Mouse (Mus musculus) intestine, embryonic 16.5 days (tissue): ENCODE measurements around the gene Plb1. TPM values are rescaled to one million over a fixed set of nuclear protein-coding genes. Genes with fewer than 3 reads are reported as not detected.

Experiments used
- ATAC-seq: fragments of 200-750 bp; cut with Nextera tagmentation; 2 replicates; pipeline ENCODE4 v1.8.0; 2017; ENCODE audit warnings: moderate TSS enrichment, moderate library complexity
- H3K27ac ChIP-seq: fragments of 300-500 bp; sonication (generic); 2 replicates; pipeline ENCODE4 v1.5.1; 2014; ENCODE audit warnings: mild to moderate bottlenecking, low read length
- H3K27me3 ChIP-seq: fragments of 300-500 bp; sonication (generic); replicated peaks from 2 replicates; pipeline ENCODE4 v1.6.1; 2014; ENCODE audit warnings: low read length, control low read depth, mixed read lengths; ENCODE audit not compliant: control insufficient read depth, insufficient read depth
- H3K36me3 ChIP-seq: fragments of 300-500 bp; sonication (generic); 2 replicates; pipeline ENCODE4 v1.6.1; 2014; ENCODE audit warnings: low read length, control low read depth; ENCODE audit not compliant: control insufficient read depth, insufficient read depth
- H3K4me1 ChIP-seq: fragments of 300-500 bp; sonication (generic); 2 replicates; pipeline ENCODE4 v1.6.1; 2014; ENCODE audit warnings: low read length, control low read depth, mixed read lengths; ENCODE audit not compliant: control insufficient read depth, insufficient read depth
- H3K4me2 ChIP-seq: fragments of 300-500 bp; sonication (generic); 2 replicates; pipeline ENCODE4 v1.6.1; 2014; ENCODE audit warnings: low read depth, low read length, control low read depth
- H3K4me3 ChIP-seq: fragments of 300-500 bp; sonication (generic); 2 replicates; pipeline ENCODE4 v1.5.1; 2014; ENCODE audit warnings: mild to moderate bottlenecking, low read length
- H3K9ac ChIP-seq: fragments of 300-500 bp; sonication (generic); 2 replicates; pipeline ENCODE4 v1.6.1; 2014; ENCODE audit warnings: low read depth, low read length
- H3K9me3 ChIP-seq: fragments of 300-500 bp; sonication (generic); 2 replicates; pipeline ENCODE4 v1.6.1; 2016; ENCODE audit warnings: low read length, control low read depth; ENCODE audit not compliant: control insufficient read depth
- WGBS: fragments of 180-500 bp; shearing (Covaris S2); extraction: QIAGEN DNeasy Blood & Tissue Kit; methylation state at CpG from one replicate; pipeline ENCODE4 v1.1.7; 2014; 5-methylcytosine and 5-hydroxymethylcytosine counted together
- polyA plus RNA-seq: library from polyadenylated mRNA; unstranded; fragments of >200 nt; fragmentation: Nextera tagmentation; extraction: Ambion mirVana; gene quantifications from 2 replicates; pipeline ENCODE4 v1.2.1, GENCODE M21; 2015

Gene Plb1
- polyA plus RNA-seq, 1 experiment from 2014 or later = 1.3 TPM

DNA sequence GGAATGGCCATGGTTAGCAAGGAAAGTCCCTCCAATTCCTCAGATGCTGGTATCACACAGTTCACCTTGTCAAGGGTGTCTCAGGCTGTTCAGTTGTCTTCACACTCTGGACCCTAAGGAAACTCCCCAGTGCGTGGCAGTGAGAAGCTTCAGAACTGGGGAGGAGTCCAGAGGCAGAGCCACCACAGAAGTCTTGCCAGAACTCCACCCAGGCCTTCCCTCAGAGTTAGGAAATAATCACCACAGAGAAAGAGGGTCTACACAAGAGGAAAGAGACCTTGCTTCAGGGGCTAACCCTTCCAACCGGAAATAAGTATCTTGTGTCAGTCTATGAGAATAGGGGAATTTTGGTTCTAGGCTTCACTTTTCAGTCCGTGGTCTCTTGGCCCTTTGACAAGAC, 120.3 kb downstream of the Plb1 start:
- Histone ChIP-seq H3K9me3 (no peaks in the 10 kb centered on the region), H3K4me3 (no peak overlapping the region), H3K36me3 (no peaks in the 10 kb centered on the region), H3K4me1 (peaks cover 15% of the 10 kb centered on the region; the same call in 1 of the 2 replicates), H3K9ac (no peak overlapping the region), H3K27ac (no peak overlapping the region), H3K4me2 (no peak overlapping the region), H3K27me3 (no peaks in the 10 kb centered on the region)
- ATAC-seq = no peak
- WGBS = 80% methylated on average over 3 of the region's 3 CpGs

DNA sequence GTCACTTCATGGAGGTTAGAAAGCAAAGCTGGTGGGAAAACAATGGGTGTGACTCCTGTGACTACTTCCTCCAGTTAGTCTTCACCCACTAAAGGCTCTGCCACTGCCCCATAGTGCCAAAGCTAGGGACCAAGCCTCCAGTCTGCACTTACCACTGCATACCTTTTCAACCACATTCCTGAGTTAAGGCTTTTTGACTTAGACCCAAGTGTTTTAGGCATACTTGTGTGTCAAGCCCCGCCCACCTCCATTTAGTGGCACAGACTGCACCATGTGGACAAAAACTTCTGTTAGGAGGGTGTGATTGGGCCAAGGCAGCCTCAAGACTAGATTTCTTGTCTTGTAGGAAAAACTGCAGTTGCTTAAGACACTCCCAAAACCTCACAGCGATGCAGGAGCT, 120.8 kb downstream of the Plb1 start:
- H3K27me3 ChIP-seq = no peaks in the 10 kb centered on the region
- 73% methylated on average over 2 of the region's 2 CpGs for whole genome bisulfite sequencing

DNA sequence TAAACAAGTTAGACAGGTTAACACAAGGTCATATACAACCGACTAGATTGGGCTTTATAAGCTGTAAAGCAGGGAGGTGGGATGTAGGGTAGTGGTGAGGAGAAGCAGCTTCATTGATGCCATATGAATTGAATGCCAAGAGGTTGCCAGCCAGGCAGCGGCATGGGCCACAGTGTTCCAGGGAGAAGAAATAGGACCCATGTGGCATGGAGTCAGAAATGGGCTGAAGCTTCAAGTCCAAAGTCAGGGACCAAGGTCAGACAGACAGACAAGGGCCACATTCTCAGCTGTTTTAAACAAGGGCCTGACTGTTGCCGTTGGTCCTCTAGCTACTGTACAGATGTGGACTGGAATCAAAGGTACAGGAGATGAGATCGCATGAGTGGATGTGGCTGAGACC, 128.0 kb downstream of the Plb1 start:
- Histone ChIP-seq H3K4me3 (no peak overlapping the region), H3K9me3 (no peaks in the 10 kb centered on the region), H3K4me1 (no peaks in the 10 kb centered on the region), H3K9ac (no peak overlapping the region), H3K4me2 (no peak overlapping the region), H3K27me3 (no peaks in the 10 kb centered on the region), H3K36me3 (no peaks in the 10 kb centered on the region), H3K27ac (no peak overlapping the region)
- 74% methylated on average over 4 of the region's 4 CpGs for WGBS
- ATAC-seq = no peak

More for the DNA sequence above, 120.8 kb downstream of the Plb1 start:
- no peak overlapping the region for H3K4me2 ChIP-seq
- no peak overlapping the region for H3K27ac ChIP-seq
- H3K9ac ChIP-seq = no peak overlapping the region
- no peak for ATAC-seq
- peaks cover 15% of the 10 kb centered on the region; the same call in 1 of the 2 replicates for H3K4me1 ChIP-seq
- H3K4me3 ChIP-seq = no peak overlapping the region
- no peaks in the 10 kb centered on the region for H3K36me3 ChIP-seq
- H3K9me3 ChIP-seq = no peaks in the 10 kb centered on the region

DNA sequence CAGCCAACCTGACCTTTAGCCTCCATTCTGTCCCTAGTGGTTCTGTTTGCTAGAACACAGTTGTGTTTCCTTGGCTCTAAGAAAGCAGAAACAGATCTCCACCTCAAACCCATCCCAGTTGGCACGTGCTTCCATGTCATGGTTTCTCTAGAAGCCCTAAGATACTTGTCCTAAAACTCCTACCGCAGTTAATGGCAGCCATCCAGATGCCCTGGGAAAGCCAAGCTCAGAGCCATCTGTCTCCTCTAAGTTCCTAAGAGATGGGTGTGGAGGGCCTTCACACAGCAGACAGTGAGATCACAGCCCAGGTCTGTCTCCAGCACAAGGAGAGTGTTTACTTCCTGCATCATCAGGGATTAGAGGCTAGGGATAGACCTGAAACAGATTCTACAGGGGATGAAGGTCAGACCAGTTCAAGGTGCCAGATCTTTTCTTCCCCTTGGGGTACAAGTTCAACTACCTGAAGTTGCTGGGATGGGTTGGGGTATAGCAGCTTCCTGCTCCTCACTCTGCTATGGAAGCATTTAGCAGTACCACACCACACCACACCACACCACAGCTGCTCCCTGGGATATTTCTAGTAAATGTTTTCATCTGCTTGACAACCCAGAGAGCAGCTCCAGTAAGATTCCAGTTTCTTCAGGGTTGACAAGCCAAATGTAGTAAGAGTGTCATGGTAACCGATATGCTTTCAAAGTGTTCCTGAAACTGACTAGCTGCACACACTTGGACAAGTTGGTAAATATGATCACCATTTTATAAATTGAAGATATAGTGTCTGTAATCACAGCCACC, 129.1 kb downstream of the Plb1 start:
- WGBS = 80% methylated on average over 3 of the region's 3 CpGs
- Histone ChIP-seq H3K4me3 (no peak overlapping the region), H3K4me1 (no peaks in the 10 kb centered on the region), H3K4me2 (no peak overlapping the region), H3K9ac (no peak overlapping the region), H3K9me3 (no peaks in the 10 kb centered on the region), H3K27me3 (no peaks in the 10 kb centered on the region), H3K36me3 (no peaks in the 10 kb centered on the region), H3K27ac (no peak overlapping the region)
- no peak for ATAC-seq

DNA sequence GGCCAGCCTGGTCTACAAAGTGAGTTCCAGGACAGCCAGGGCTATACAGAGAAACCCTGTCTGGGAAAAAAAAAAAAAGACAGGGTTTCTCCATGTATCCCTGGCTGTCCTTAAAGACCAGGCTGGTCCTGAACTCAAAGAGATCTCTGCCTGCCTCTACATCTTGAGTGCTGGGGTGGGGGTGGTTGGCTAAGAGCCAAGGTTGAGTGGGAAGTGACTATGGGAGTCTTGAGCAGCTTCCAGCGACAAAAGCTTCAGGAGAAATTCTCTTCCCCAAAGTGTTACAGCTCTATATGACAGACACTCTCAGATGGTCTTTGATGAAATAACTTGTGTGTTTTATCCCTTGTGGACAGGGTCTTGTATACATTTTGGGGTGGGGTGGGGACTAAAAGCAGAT, 136.9 kb downstream of the Plb1 start:
- Histone ChIP-seq H3K9me3 (no peaks in the 10 kb centered on the region), H3K27ac (no peak overlapping the region), H3K27me3 (no peaks in the 10 kb centered on the region), H3K36me3 (no peaks in the 10 kb centered on the region), H3K9ac (no peak overlapping the region), H3K4me2 (no peak overlapping the region), H3K4me3 (no peak overlapping the region), H3K4me1 (no peaks in the 10 kb centered on the region)
- no peak for ATAC-seq
- WGBS = 76% methylated on average over 1 of the region's 1 CpGs

DNA sequence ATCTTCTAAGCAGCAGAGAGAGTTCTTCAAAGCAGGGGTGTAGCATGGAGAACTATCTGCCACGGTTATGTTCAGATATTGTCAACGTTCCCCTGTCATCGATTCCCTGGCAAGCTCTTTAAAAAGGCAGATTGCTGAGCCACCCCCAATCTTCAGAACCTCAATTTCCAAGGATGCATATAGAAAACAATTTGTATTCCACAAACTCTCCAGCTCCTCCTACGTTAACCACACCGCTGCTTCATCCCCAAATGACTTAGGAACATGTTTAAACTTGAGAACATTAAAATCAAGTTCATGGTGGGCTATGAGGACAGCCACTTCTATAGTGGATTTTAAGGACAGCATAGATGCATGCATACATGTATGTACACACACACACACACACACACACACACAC, 138.7 kb downstream of the Plb1 start:
- no peak for ATAC-seq
- Histone ChIP-seq H3K9ac (no peak overlapping the region), H3K36me3 (no peaks in the 10 kb centered on the region), H3K9me3 (no peaks in the 10 kb centered on the region), H3K27me3 (no peaks in the 10 kb centered on the region), H3K4me3 (no peak overlapping the region), H3K27ac (no peak overlapping the region), H3K4me1 (no peaks in the 10 kb centered on the region), H3K4me2 (no peak overlapping the region)
- WGBS = 94% methylated on average over 5 of the region's 5 CpGs

DNA sequence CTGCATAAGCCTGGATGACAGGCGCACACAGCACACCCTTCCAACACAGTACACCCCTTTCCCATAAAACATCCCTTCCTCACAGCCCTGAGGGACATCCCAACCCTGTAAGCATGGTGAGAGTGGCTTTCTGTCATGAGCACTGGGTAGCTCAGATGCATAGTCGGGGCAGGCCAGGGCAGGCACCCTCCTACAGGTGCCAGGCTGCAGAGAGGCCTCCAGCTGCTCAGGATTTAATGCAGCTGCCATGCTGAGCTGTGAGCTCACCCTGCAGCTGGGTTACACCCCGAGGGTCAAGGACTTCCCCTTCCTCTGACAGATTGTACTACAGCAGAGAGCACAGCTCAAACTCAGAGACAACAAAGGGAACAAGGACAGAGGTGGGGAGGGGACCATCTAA, 146.0 kb downstream of the Plb1 start:
- no peak for ATAC-seq
- Histone ChIP-seq H3K9ac (no peak overlapping the region), H3K36me3 (no peaks in the 10 kb centered on the region), H3K27ac (no peak overlapping the region), H3K9me3 (no peaks in the 10 kb centered on the region), H3K4me2 (no peak overlapping the region), H3K4me3 (no peak overlapping the region), H3K4me1 (0 out of 2 replicates have a peak, but pooled peaks cover 4% of the 10 kb centered on the region), H3K27me3 (no peaks in the 10 kb centered on the region)
- WGBS = 41% methylated on average over 3 of the region's 3 CpGs

DNA sequence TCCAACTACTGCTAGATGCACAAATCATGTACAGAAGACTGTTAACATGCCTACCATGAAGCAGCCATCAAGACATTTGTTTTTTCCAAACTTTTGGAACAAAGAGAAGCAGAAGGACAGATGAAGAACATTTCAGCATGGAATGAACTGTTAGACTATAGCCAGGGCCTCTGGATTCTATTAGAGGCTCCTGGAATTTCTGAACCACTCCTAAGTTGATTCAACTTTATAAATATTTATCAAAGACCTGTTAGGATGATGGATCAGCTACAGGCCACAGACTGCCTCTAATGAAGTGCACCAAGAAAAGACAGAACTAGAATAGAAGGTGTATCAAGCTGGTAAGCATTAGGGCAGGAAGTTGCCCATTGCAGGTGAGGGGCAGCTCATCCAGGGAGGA, 156.1 kb downstream of the Plb1 start:
- H3K27me3 ChIP-seq = no peaks in the 10 kb centered on the region
- H3K9me3 ChIP-seq = no peaks in the 10 kb centered on the region
- no peak overlapping the region for H3K4me3 ChIP-seq
- H3K27ac ChIP-seq = no peak overlapping the region
- no peaks in the 10 kb centered on the region for H3K36me3 ChIP-seq
- ATAC-seq = peak; percentile 44; the same call in 1 of the 2 replicates
- no peak overlapping the region for H3K9ac ChIP-seq
- no peaks in the 10 kb centered on the region for H3K4me1 ChIP-seq
- H3K4me2 ChIP-seq = no peak overlapping the region

DNA sequence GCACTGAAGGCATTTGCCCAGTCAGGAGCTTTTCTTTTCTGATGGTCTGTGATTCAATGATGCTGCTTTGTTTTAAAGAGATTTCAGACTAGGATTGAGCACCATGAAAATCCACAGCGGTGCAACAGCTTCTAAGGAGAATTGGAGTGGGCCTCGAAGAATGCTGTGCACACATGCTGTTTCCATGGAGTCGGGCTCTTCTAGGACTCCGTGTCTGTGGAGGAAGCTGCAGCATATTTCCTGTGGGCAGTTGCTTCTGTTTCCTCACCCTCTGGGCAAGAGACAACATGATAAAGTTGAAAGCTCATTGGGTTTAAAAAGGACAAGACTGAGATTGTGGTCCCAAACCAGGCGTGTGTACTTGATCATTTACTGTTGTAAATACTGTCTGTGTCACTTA, 157.8 kb downstream of the Plb1 start:
- no peaks in the 10 kb centered on the region for H3K4me1 ChIP-seq
- no peak for ATAC-seq
- 72% methylated on average over 5 of the region's 5 CpGs for WGBS

DNA sequence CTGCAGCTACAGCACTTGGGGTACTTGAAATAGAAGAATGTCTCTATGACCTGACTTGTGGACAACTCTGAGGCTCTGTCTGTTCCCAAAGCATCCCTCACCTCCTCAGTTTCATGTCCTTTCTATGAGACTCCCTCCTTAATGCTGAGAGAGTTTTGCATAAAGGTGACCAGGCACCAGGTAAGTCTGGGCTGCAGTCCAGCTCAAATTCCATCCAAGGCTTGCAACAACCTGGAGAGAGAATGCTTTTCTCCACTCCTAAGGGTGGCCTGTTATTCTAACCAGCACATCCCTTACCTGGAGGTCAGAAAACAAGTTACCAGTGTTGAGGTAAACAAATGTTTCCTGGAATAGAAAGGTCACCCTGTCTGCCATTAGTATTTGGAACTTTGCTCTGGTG, 159.8 kb downstream of the Plb1 start:
- Histone ChIP-seq H3K9ac (no peak overlapping the region), H3K9me3 (no peaks in the 10 kb centered on the region), H3K27ac (no peak overlapping the region), H3K36me3 (no peaks in the 10 kb centered on the region), H3K27me3 (no peaks in the 10 kb centered on the region), H3K4me3 (no peak overlapping the region), H3K4me2 (no peak overlapping the region), H3K4me1 (no peaks in the 10 kb centered on the region)
- no peak for ATAC-seq

More for the DNA sequence above, 157.8 kb downstream of the Plb1 start:
- no peaks in the 10 kb centered on the region for H3K36me3 ChIP-seq
- no peak overlapping the region for H3K4me3 ChIP-seq
- no peak overlapping the region for H3K9ac ChIP-seq
- H3K4me2 ChIP-seq = no peak overlapping the region
- H3K9me3 ChIP-seq = no peaks in the 10 kb centered on the region
- H3K27ac ChIP-seq = no peak overlapping the region
- no peaks in the 10 kb centered on the region for H3K27me3 ChIP-seq
